Mouse (Mus musculus) CH12.LX (cell line): Measurements from ENCODE around the gene Npcd.

Source experiments
- CHD1 ChIP-seq: IDR thresholded peaks from 2 replicates; pipeline ENCODE4 v1.6.1; 2012; ENCODE audit warnings: low read depth, low read length, improper control_type of control experiment, inconsistent platforms
- CTCF ChIP-seq, 2 experiments: IDR thresholded peaks in 1 of 2; conservative IDR thresholded peaks in 1 of 2; 2 replicates each; pipeline ENCODE4 v1.5.1; 2011 to 2012; ENCODE audit warnings: low read depth in 2 of 2, low read length in 2 of 2, improper control_type of control experiment in 1 of 2, inconsistent platforms in 1 of 2, mild to moderate bottlenecking in 1 of 2, moderate library complexity in 1 of 2
- ELF1 ChIP-seq: IDR thresholded peaks from 2 replicates; pipeline ENCODE4 v1.6.1; 2014; ENCODE audit warnings: low read depth, mild to moderate bottlenecking, inconsistent platforms, low read length, improper control_type of control experiment
- RCOR1 ChIP-seq: conservative IDR thresholded peaks from 2 replicates; pipeline ENCODE4 v1.6.1; 2012; ENCODE audit warnings: low read depth, mild to moderate bottlenecking, inconsistent platforms, low read length, improper control_type of control experiment
- TCF12 ChIP-seq: IDR thresholded peaks from 2 replicates; pipeline ENCODE4 v1.6.1; 2014; ENCODE audit warnings: low read depth, mild to moderate bottlenecking, inconsistent platforms, low read length, improper control_type of control experiment
- ZKSCAN1 ChIP-seq: IDR thresholded peaks from 2 replicates; pipeline ENCODE4 v1.6.1; 2012; ENCODE audit warnings: low read depth, inconsistent platforms, low read length, improper control_type of control experiment, borderline replicate concordance

DNA sequence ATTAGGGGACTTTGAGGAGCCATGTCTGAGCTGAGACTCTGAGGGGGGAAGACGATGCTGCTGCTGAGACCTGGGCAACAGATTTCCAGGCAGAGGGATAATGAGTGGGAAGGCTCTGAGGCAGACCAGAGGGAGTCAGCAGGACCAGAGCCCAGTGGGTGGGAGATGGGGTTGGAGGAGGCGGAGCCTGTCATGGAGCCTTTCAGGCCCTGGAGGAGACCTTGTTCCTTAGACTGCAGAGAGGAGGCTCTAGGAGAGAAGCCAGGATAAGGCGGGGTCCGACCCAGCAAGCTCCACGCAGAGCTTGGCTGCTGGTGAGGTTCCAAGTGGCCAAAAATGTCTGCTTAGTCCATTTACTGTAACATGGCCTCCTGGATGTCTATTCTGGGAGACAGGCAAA, 13.1 kb upstream of the Npcd start:
- no peak for TF ChIP-seq ELF1
- no peak for TF ChIP-seq CTCF (conservative IDR thresholded peaks at IDR 0.05 in 1 of 2, IDR thresholded peaks at IDR 0.05 in 1 of 2; ENCODE audit: low read depth in 2 of 2, low read length in 2 of 2)
- no peak for TF ChIP-seq ZKSCAN1
- TF ChIP-seq CHD1: no peak
- TF ChIP-seq RCOR1: no peak
- TF ChIP-seq TCF12: no peak
